Mouse (Mus musculus): Measurements from ENCODE around the gene Mcrip2. TPM values are rescaled to one million over a fixed set of nuclear protein-coding genes. Genes with fewer than 3 reads are reported as not detected.

Mcrip2 gene
- total and polyA plus RNA-seq, 3 experiments: 234 to 288 (median 254) TPM

GRCm38 (mm10) chr17:25860832-25861703 is 7.5 kb downstream of the Mcrip2 start, which contains the start of gene Wdr90:
TSS of gene Wdr90 (minus strand) at chr17:25861501.
- Histone ChIP-seq H3K4me3 (peak within 1 kb of the TSS; percentile 63), H3K79me2 (replicated peaks; ENCODE audit: control insufficient read depth, insufficient read depth, low read length) (peaks cover 3% of the 10 kb centered on the region), H3K4me1 (ENCODE audit: control insufficient read depth, insufficient read depth, low read length) (peaks cover 1% of the 10 kb centered on the region; the same call in 1 of the 2 replicates), H3K36me3 (ENCODE audit: control insufficient read depth, insufficient read depth, low read length) (no peaks in the 10 kb centered on the region), H3K27ac (peak within 1 kb of the TSS; percentile 91), H3K27me3 (ENCODE audit: control insufficient read depth, insufficient read depth, low read length) (no peaks in the 10 kb centered on the region), H3K9ac (ENCODE audit: low read depth, low read length) (peak within 1 kb of the TSS; percentile 79)
- 4% methylated on average over 65 of the region's 65 CpGs for WGBS
- intact Hi-C loops (cut with DNase I): no loop called here
- peak; percentile 60 for TF ChIP-seq CTCF (IDR thresholded peaks at IDR 0.05)
- TF ChIP-seq EP300 (IDR thresholded peaks at IDR 0.05; ENCODE audit: insufficient read depth, low read depth, low read length): peak; percentile 73; the same call in 1 of the 2 replicates
- peak; percentile 88 for TF ChIP-seq POLR2A (IDR thresholded peaks at IDR 0.05; ENCODE audit: insufficient read depth, low read depth, low read length)
- DNase-seq: peak; percentile 92 to 94

GRCm38 (mm10) chr17:25860229-25860628 is 8.3 kb downstream of the Mcrip2 start:
- no peak overlapping the region for H3K27ac ChIP-seq
- intact Hi-C loops (cut with DNase I): no loop called here
- H3K4me3 ChIP-seq: no peak overlapping the region
- H3K79me2 ChIP-seq (replicated peaks; ENCODE audit: control insufficient read depth, insufficient read depth, low read length): peaks cover under 1% of the 10 kb centered on the region
- H3K27me3 ChIP-seq (ENCODE audit: control insufficient read depth, insufficient read depth, low read length): no peaks in the 10 kb centered on the region
- H3K9ac ChIP-seq (ENCODE audit: low read depth, low read length): no peak overlapping the region
- peaks cover 1% of the 10 kb centered on the region; the same call in 1 of the 2 replicates for H3K4me1 ChIP-seq (ENCODE audit: control insufficient read depth, insufficient read depth, low read length)
- no peak for DNase-seq
- WGBS: 91% methylated on average over 6 of the region's 6 CpGs
- TF ChIP-seq POLR2A (IDR thresholded peaks at IDR 0.05; ENCODE audit: insufficient read depth, low read depth, low read length) (no peak), CTCF (IDR thresholded peaks at IDR 0.05) (no peak), EP300 (IDR thresholded peaks at IDR 0.05; ENCODE audit: insufficient read depth, low read depth, low read length) (no peak)
- no peaks in the 10 kb centered on the region for H3K36me3 ChIP-seq (ENCODE audit: control insufficient read depth, insufficient read depth, low read length)

- peak within 1 kb of the TSS; percentile 95 for H3K27ac ChIP-seq
- WGBS: 1% methylated on average over 21 of the region's 21 CpGs
- intact Hi-C loops (cut with DNase I): no loop called here
- TF ChIP-seq POLR2A (IDR thresholded peaks at IDR 0.05; ENCODE audit: insufficient read depth, low read depth, low read length) (no peak; the same call in none of the 2 replicates), EP300 (IDR thresholded peaks at IDR 0.05; ENCODE audit: insufficient read depth, low read depth, low read length) (0 out of 2 replicates have a peak, but pooled peaks have one; percentile 55), CTCF (IDR thresholded peaks at IDR 0.05) (peak; percentile 70)
- peaks cover 8% of the 10 kb centered on the region for H3K4me1 ChIP-seq (ENCODE audit: control insufficient read depth, insufficient read depth, low read length)
- H3K79me2 ChIP-seq (replicated peaks; ENCODE audit: control insufficient read depth, insufficient read depth, low read length): no peaks in the 10 kb centered on the region
- no peaks in the 10 kb centered on the region for H3K27me3 ChIP-seq (ENCODE audit: control insufficient read depth, insufficient read depth, low read length)
- peak within 1 kb of the TSS; percentile 93 for H3K9ac ChIP-seq (ENCODE audit: low read depth, low read length)
- peak; percentile 95 to 96 for DNase-seq
- H3K4me3 ChIP-seq: peak within 1 kb of the TSS; percentile 96
- no peaks in the 10 kb centered on the region for H3K36me3 ChIP-seq (ENCODE audit: control insufficient read depth, insufficient read depth, low read length)
Observed at GRCm38 (mm10) chr17:25844396-25844901, 24.1 kb downstream of the Mcrip2 start, which contains the start of gene Rhot2. TSS of gene Rhot2 (minus strand) at chr17:25844851.

- no peak for DNase-seq
- Histone ChIP-seq H3K79me2 (replicated peaks; ENCODE audit: control insufficient read depth, insufficient read depth, low read length) (no peaks in the 10 kb centered on the region), H3K4me1 (ENCODE audit: control insufficient read depth, insufficient read depth, low read length) (peaks cover 8% of the 10 kb centered on the region), H3K9ac (ENCODE audit: low read depth, low read length) (peak overlapping the region; percentile 93), H3K4me3 (peak overlapping the region; percentile 96), H3K36me3 (ENCODE audit: control insufficient read depth, insufficient read depth, low read length) (no peaks in the 10 kb centered on the region), H3K27ac (peak overlapping the region; percentile 95), H3K27me3 (ENCODE audit: control insufficient read depth, insufficient read depth, low read length) (no peaks in the 10 kb centered on the region)
- WGBS: under 1% methylated on average over 38 of the region's 38 CpGs
- TF ChIP-seq POLR2A (IDR thresholded peaks at IDR 0.05; ENCODE audit: insufficient read depth, low read depth, low read length) (no peak), EP300 (IDR thresholded peaks at IDR 0.05; ENCODE audit: insufficient read depth, low read depth, low read length) (no peak), CTCF (IDR thresholded peaks at IDR 0.05) (no peak)
- intact Hi-C loops (cut with DNase I): no loop called here
Observed at GRCm38 (mm10) chr17:25843636-25844395, 24.7 kb downstream of the Mcrip2 start.

GRCm38 (mm10) chr17:25843122-25843521 is 25.4 kb downstream of the Mcrip2 start:
- no peak for DNase-seq
- Histone ChIP-seq H3K27me3 (ENCODE audit: control insufficient read depth, insufficient read depth, low read length) (no peaks in the 10 kb centered on the region), H3K27ac (no peak overlapping the region), H3K9ac (ENCODE audit: low read depth, low read length) (no peak overlapping the region; the same call in 1 of the 2 replicates), H3K4me1 (ENCODE audit: control insufficient read depth, insufficient read depth, low read length) (peaks cover 8% of the 10 kb centered on the region), H3K36me3 (ENCODE audit: control insufficient read depth, insufficient read depth, low read length) (no peaks in the 10 kb centered on the region), H3K79me2 (replicated peaks; ENCODE audit: control insufficient read depth, insufficient read depth, low read length) (no peaks in the 10 kb centered on the region), H3K4me3 (peak overlapping the region; percentile 23; the same call in 1 of the 2 replicates)
- intact Hi-C loops (cut with DNase I): no loop called here
- TF ChIP-seq CTCF (IDR thresholded peaks at IDR 0.05) (no peak), EP300 (IDR thresholded peaks at IDR 0.05; ENCODE audit: insufficient read depth, low read depth, low read length) (no peak), POLR2A (IDR thresholded peaks at IDR 0.05; ENCODE audit: insufficient read depth, low read depth, low read length) (no peak)
- 76% methylated on average over 4 of the region's 4 CpGs for WGBS
